Mouse (Mus musculus) brain, embryonic 14.5 days (tissue): ENCODE measurements at regions not wholly inside any gene's neighbourhood (a gene's known extent, or its start where the extent isn't known, plus 50 kb on each side); places are given as distances from the start of the nearest gene placed in this dataset.
A peak's percentile ranks its signal among the peaks of the same experiment; 100 is the strongest.

Source experiments
- DNase-seq: peaks from one replicate; pipeline ENCODE4 v3.0.0-alpha.2; 2011; ENCODE audit warnings: low read depth
- CTCF ChIP-seq: fragments of 200-500 bp; IDR thresholded peaks from 2 replicates; pipeline ENCODE4 v1.5.1; 2012; ENCODE audit warnings: inconsistent platforms, mild to moderate bottlenecking, moderate library complexity, borderline replicate concordance; ENCODE audit not compliant: insufficient read depth, insufficient read length; ENCODE audit errors: extremely low read depth
- POLR2A ChIP-seq: fragments of 200-500 bp; IDR thresholded peaks from 2 replicates; pipeline ENCODE4 v1.6.1; 2012; ENCODE audit warnings: mild to moderate bottlenecking, inconsistent platforms, borderline replicate concordance; ENCODE audit not compliant: poor library complexity, insufficient read depth, insufficient read length, severe bottlenecking; ENCODE audit errors: extremely low read depth

GRCm38 (mm10) chr16:13487659-13488058 lies 180.3 kb downstream of the Parn start:
- no peak for DNase-seq
- no peak for TF ChIP-seq CTCF
- no peak for TF ChIP-seq POLR2A

GRCm38 (mm10) chr16:13486571-13486970 lies 181.4 kb downstream of the Parn start:
- TF ChIP-seq CTCF (no peak), POLR2A (no peak)
- peak; percentile 8 for DNase-seq

- no peak for DNase-seq
Observed at GRCm38 (mm10) chr16:13480221-13480620, 187.7 kb downstream of the Parn start.

GRCm38 (mm10) chr16:13476653-13477052 lies 191.3 kb downstream of the Parn start:
- TF ChIP-seq CTCF (no peak), POLR2A (no peak)
- no peak for DNase-seq

More at GRCm38 (mm10) chr16:13480221-13480620, 187.7 kb downstream of the Parn start:
- TF ChIP-seq CTCF (no peak), POLR2A (no peak)

GRCm38 (mm10) chr16:13474956-13475355 lies 193.0 kb downstream of the Parn start:
- TF ChIP-seq CTCF, result no peak
- TF ChIP-seq POLR2A, result no peak

GRCm38 (mm10) chr16:13474274-13474673 lies 193.7 kb downstream of the Parn start:
- DNase-seq, result no peak
- TF ChIP-seq POLR2A, result no peak
- TF ChIP-seq CTCF, result no peak

More at GRCm38 (mm10) chr16:13474956-13475355, 193.0 kb downstream of the Parn start:
- no peak for DNase-seq

- DNase-seq, result peak; percentile 27
- no peak for TF ChIP-seq POLR2A
- TF ChIP-seq CTCF, result no peak
Observed at GRCm38 (mm10) chr16:13467139-13467538, 200.8 kb downstream of the Parn start.
